Mouse (Mus musculus): ENCODE data around the gene Meiob.

The Meiob gene

DNA sequence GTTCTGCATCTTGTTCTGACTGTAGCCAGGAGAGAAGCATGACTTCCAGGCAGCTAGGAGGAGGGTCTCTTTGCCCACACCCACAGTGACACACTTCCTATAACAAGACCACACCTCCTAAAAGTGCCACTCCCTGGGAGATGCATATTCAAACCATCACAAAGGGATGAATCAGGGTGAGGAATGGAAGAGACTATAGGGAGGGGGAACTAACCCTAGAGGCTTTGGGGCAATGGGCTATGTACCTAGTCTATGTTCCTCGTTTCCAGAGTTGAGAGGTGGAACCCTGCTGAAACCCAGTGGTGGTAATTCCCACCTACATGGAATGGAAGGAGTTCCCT is 70.3 kb downstream of the Meiob start:
- no peak for DNase-seq (ENCODE audit: low read depth, low spot score)

GRCm38 (mm10) chr17:24874989-24875388 is 70.9 kb downstream of the Meiob start:
- no peak for DNase-seq (ENCODE audit: low read depth, low spot score)

GRCm38 (mm10) chr17:24877336-24878116 is 73.4 kb downstream of the Meiob start:
- DNase-seq (ENCODE audit: low read depth, low spot score), result peak; percentile 71

DNA sequence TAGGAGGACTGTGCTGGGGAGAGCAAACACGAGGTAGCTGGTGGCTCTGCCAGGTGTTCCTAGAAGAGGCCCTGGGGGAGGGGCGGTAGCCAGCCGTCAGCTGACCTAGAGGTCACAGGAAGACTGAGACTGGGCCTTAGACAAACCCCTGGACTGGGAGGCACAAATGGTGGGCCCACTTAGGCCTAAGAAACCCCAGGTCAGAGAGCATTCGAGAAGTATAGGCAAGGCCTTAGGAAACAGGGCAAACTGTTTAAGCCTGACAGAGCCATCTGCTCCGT is 74.0 kb downstream of the Meiob start:
- DNase-seq (ENCODE audit: low read depth, low spot score), result peak; percentile 86

GRCm38 (mm10) chr17:24878531-24878930 is 74.4 kb downstream of the Meiob start:
- no peak for DNase-seq (ENCODE audit: low read depth, low spot score)

- no peak for DNase-seq (ENCODE audit: low read depth, low spot score)
Observed at GRCm38 (mm10) chr17:24881738-24882440, 77.8 kb downstream of the Meiob start.

GRCm38 (mm10) chr17:24884391-24884790 is 80.3 kb downstream of the Meiob start:
- no peak for DNase-seq (ENCODE audit: low read depth, low spot score)

DNA sequence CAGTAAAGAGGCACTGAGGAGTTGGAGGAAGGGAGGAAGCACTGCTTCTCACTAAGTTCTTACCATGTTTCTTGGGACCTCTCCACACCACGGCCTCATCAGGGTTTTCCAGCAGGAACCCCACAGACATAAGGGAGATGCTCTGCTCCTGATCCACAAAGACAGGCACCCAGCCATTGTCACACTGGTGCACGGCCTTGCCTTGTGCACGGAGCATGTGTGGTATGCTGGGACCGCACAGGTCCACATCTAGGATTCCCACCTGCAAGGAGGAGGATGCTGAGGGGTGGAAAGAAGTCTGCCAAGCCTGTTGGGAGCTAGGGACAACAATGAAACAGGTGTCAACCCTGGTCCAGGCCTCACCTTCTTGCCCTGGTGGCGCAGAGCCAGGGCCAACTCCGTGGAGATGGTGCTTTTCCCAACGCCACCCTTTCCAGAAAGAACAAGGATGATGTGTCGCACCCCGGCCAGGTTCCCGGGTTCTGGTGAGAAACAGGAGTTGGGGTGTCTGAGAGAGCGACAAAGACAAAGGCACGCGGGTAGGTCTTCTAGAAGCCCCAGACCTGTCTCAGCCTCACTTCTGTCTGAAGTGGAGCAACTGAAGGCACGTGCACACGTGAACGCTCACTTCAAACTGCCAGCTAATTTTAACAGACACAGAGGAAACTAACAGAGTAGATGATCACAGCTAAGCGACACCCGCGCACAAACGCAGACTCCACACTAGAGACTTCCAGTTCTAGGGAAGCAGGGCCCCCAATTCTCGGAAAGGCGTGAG is 81.5 kb downstream of the Meiob start:
- DNase-seq (ENCODE audit: low read depth, low spot score), result no peak

DNA sequence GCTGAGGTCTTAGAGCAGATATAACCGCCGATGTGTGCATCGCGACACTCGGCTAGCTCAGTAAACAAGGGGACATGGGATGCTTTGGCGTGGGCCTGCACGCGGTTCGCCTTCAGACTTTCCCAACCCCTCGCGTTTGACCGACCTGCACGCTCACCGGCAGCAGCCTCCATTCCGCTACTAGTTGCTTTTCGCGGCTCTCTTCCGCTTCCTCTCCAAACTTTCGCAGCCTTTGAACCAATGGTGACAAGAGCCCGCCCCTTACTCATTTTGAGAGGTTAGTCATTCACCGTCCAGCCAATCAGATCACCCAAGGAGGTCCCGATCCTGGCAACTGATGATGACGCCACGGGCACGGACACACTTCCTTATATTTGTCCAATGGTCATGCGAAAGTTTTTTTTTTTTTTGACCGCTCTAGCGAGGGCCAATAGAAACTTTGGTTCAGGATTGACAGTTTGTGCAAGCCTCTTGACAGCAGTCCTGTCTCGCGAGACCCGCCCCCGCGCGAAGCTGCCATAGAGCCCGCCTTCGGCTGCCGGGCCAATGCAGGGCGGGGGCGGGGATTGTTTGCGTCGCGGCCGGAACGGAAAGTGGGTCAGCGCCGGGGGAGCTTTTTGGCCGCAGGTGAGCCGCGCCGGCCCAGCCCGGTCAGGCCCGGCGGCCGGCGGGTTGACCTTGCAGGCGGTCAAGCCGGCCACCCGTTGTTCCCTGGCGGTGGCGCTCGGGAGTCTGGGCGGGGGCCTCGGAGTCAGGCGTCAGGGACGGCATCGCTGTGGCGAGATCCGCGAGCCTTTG is 82.2 kb downstream of the Meiob start, which contains the start of the genes Nubp2 and Spsb3:
Nubp2 (minus strand) TSS at position 216 of the 798 bp plus-strand sequence.
Spsb3 (plus strand) TSS at position 510 of the 798 bp plus-strand sequence.
- peak; percentile 100 for DNase-seq (ENCODE audit: low read depth, low spot score)

DNA sequence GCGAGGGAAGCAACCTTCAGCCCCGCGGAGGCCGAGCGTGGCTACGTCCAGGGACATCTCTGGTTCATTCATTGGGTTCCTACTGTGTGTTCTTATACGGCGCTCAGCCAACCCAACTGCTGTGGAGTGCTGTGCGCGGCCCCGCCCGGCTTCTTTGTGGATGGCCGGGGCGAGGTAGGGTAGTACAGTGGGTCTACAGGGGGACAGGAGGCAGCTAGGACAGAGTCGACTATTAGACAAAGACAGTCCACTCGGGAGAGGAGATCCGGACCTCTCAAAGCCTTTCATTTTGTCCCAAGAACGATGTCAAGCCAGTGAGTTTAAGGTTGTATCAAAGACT is 82.8 kb downstream of the Meiob start:
- no peak for DNase-seq (ENCODE audit: low read depth, low spot score)

- DNase-seq (ENCODE audit: low read depth, low spot score), result no peak
Observed at GRCm38 (mm10) chr17:24887291-24888080, 83.4 kb downstream of the Meiob start.

GRCm38 (mm10) chr17:24888862-24889261 is 84.8 kb downstream of the Meiob start:
- DNase-seq (ENCODE audit: low read depth, low spot score), result no peak

Measured in skeletal muscle tissue, adult 2 months (tissue).